Mouse (Mus musculus) heart, embryonic 15.5 days (tissue): ENCODE results near the gene Map2. TPM values are rescaled to one million over a fixed set of nuclear protein-coding genes. Genes with fewer than 3 reads are reported as not detected.
A peak's percentile ranks its signal among the peaks of the same experiment; 100 is the strongest.

ENCODE experiments used
- ATAC-seq: fragments of 200-750 bp; cut with Nextera tagmentation; replicated peaks from 2 replicates; pipeline ENCODE4 v1.8.0; 2017; ENCODE audit warnings: low read depth, moderate TSS enrichment; ENCODE audit not compliant: insufficient number of reproducible peaks, insufficient read depth, low FRiP score
- H3K27ac ChIP-seq: fragments of 300-500 bp; sonication (generic); 2 replicates; pipeline ENCODE4 v1.5.1; 2015; ENCODE audit warnings: mild to moderate bottlenecking, inconsistent platforms
- H3K27me3 ChIP-seq: fragments of 300-500 bp; sonication (generic); 2 replicates; pipeline ENCODE4 v1.6.1; 2015; ENCODE audit warnings: inconsistent platforms
- H3K36me3 ChIP-seq: fragments of 300-500 bp; sonication (generic); 2 replicates; pipeline ENCODE4 v1.6.1; 2015; ENCODE audit warnings: mild to moderate bottlenecking, inconsistent platforms
- H3K4me1 ChIP-seq: fragments of 300-500 bp; sonication (generic); replicated peaks from 2 replicates; pipeline ENCODE4 v1.6.1; 2015; ENCODE audit warnings: inconsistent platforms
- H3K4me2 ChIP-seq: fragments of 300-500 bp; sonication (generic); 2 replicates; pipeline ENCODE4 v1.6.1; 2015; ENCODE audit warnings: inconsistent platforms, mild to moderate bottlenecking, moderate library complexity
- H3K4me3 ChIP-seq: fragments of 300-500 bp; sonication (generic); 2 replicates; pipeline ENCODE4 v1.5.1; 2015; ENCODE audit warnings: mild to moderate bottlenecking, inconsistent platforms
- H3K9ac ChIP-seq: fragments of 300-500 bp; sonication (generic); 2 replicates; pipeline ENCODE4 v1.6.1; 2015; ENCODE audit warnings: mild to moderate bottlenecking, inconsistent platforms
- H3K9me3 ChIP-seq: fragments of 300-500 bp; sonication (generic); replicated peaks from 2 replicates; pipeline ENCODE4 v1.6.1; 2016; ENCODE audit warnings: inconsistent platforms
- WGBS: fragments of 180-500 bp; shearing (Covaris S2); methylation state at CpG from one replicate; pipeline ENCODE4 v1.1.7; 2015; ENCODE audit warnings: mixed read lengths; 5-methylcytosine and 5-hydroxymethylcytosine counted together
- polyA plus RNA-seq: library from polyadenylated mRNA; unstranded; fragments of >200 nt; fragmentation: Nextera tagmentation; extraction: Ambion mirVana; gene quantifications from 2 replicates; pipeline ENCODE4 v1.2.1, GENCODE M21; 2015

The Map2 gene
- polyA plus RNA-seq, 1 experiment from 2014 or later: 2.5 TPM

- WGBS: 78% methylated on average over 3 of the region's 3 CpGs
- H3K27me3 ChIP-seq: no peaks in the 10 kb centered on the region
- no peaks in the 10 kb centered on the region for H3K9me3 ChIP-seq
- no peak for ATAC-seq
- no peak overlapping the region for H3K4me2 ChIP-seq
- H3K4me1 ChIP-seq: no peaks in the 10 kb centered on the region
- H3K9ac ChIP-seq: no peak overlapping the region
- H3K4me3 ChIP-seq: no peak overlapping the region
- H3K36me3 ChIP-seq: no peaks in the 10 kb centered on the region
- no peak overlapping the region for H3K27ac ChIP-seq
Measured at GRCm38 (mm10) chr1:66263220-66263619, 88.1 kb downstream of the Map2 start.

GRCm38 (mm10) chr1:66266231-66266924, 91.3 kb downstream of the Map2 start:
- Histone ChIP-seq H3K4me1 (no peaks in the 10 kb centered on the region), H3K27me3 (no peaks in the 10 kb centered on the region), H3K9ac (no peak overlapping the region), H3K4me2 (no peak overlapping the region), H3K9me3 (no peaks in the 10 kb centered on the region), H3K36me3 (no peaks in the 10 kb centered on the region), H3K4me3 (no peak overlapping the region), H3K27ac (no peak overlapping the region)
- ATAC-seq: no peak
- WGBS: 63% methylated on average over 4 of the region's 4 CpGs

- Histone ChIP-seq H3K4me3 (no peak overlapping the region), H3K4me1 (no peaks in the 10 kb centered on the region), H3K4me2 (0 out of 2 replicates have a peak overlapping the region, but pooled peaks have one; percentile 12), H3K27ac (no peak overlapping the region), H3K9ac (no peak overlapping the region), H3K27me3 (no peaks in the 10 kb centered on the region), H3K36me3 (no peaks in the 10 kb centered on the region), H3K9me3 (no peaks in the 10 kb centered on the region)
- no peak for ATAC-seq
- 69% methylated on average over 5 of the region's 5 CpGs for WGBS
Measured at GRCm38 (mm10) chr1:66277663-66278062, 102.6 kb downstream of the Map2 start.

- no peaks in the 10 kb centered on the region for H3K27me3 ChIP-seq
Measured at GRCm38 (mm10) chr1:66279222-66280009, 104.3 kb downstream of the Map2 start.

GRCm38 (mm10) chr1:66280152-66280551, 105.1 kb downstream of the Map2 start:
- no peaks in the 10 kb centered on the region for H3K27me3 ChIP-seq
- no peak overlapping the region for H3K27ac ChIP-seq
- no peak overlapping the region for H3K4me3 ChIP-seq
- H3K36me3 ChIP-seq: no peaks in the 10 kb centered on the region
- no peaks in the 10 kb centered on the region for H3K4me1 ChIP-seq
- H3K9me3 ChIP-seq: no peaks in the 10 kb centered on the region
- 73% methylated on average over 4 of the region's 4 CpGs for WGBS
- no peak overlapping the region for H3K9ac ChIP-seq
- no peak overlapping the region for H3K4me2 ChIP-seq
- no peak for ATAC-seq

More at GRCm38 (mm10) chr1:66279222-66280009, 104.3 kb downstream of the Map2 start:
- 61% methylated on average over 4 of the region's 4 CpGs for WGBS
- no peaks in the 10 kb centered on the region for H3K4me1 ChIP-seq
- no peak overlapping the region for H3K9ac ChIP-seq
- H3K9me3 ChIP-seq: no peaks in the 10 kb centered on the region
- H3K36me3 ChIP-seq: no peaks in the 10 kb centered on the region
- H3K27ac ChIP-seq: no peak overlapping the region
- H3K4me2 ChIP-seq: no peak overlapping the region
- H3K4me3 ChIP-seq: no peak overlapping the region
- no peak for ATAC-seq

GRCm38 (mm10) chr1:66282447-66282846, 107.4 kb downstream of the Map2 start:
- H3K27me3 ChIP-seq: no peaks in the 10 kb centered on the region
- no peaks in the 10 kb centered on the region for H3K36me3 ChIP-seq
- no peak overlapping the region for H3K9ac ChIP-seq
- H3K9me3 ChIP-seq: no peaks in the 10 kb centered on the region
- no peak overlapping the region for H3K4me3 ChIP-seq
- no peak overlapping the region for H3K27ac ChIP-seq
- no peak overlapping the region for H3K4me2 ChIP-seq
- no peaks in the 10 kb centered on the region for H3K4me1 ChIP-seq
- no peak for ATAC-seq
- WGBS: 55% methylated on average over 3 of the region's 3 CpGs

GRCm38 (mm10) chr1:66288987-66289386, 113.9 kb downstream of the Map2 start:
- no peaks in the 10 kb centered on the region for H3K9me3 ChIP-seq
- WGBS: 67% methylated on average over 4 of the region's 4 CpGs
- H3K4me1 ChIP-seq: no peaks in the 10 kb centered on the region
- no peaks in the 10 kb centered on the region for H3K36me3 ChIP-seq
- ATAC-seq: no peak
- no peak overlapping the region for H3K4me2 ChIP-seq
- H3K27ac ChIP-seq: no peak overlapping the region
- H3K27me3 ChIP-seq: no peaks in the 10 kb centered on the region
- H3K4me3 ChIP-seq: no peak overlapping the region
- no peak overlapping the region for H3K9ac ChIP-seq

GRCm38 (mm10) chr1:66292121-66292881, 117.2 kb downstream of the Map2 start:
- no peaks in the 10 kb centered on the region for H3K9me3 ChIP-seq
- H3K36me3 ChIP-seq: no peaks in the 10 kb centered on the region
- H3K9ac ChIP-seq: no peak overlapping the region
- H3K4me1 ChIP-seq: no peaks in the 10 kb centered on the region
- H3K4me3 ChIP-seq: no peak overlapping the region
- no peak overlapping the region for H3K27ac ChIP-seq
- ATAC-seq: no peak
- WGBS: 66% methylated on average over 3 of the region's 3 CpGs
- no peaks in the 10 kb centered on the region for H3K27me3 ChIP-seq
- no peak overlapping the region for H3K4me2 ChIP-seq

- no peak overlapping the region for H3K27ac ChIP-seq
- H3K4me3 ChIP-seq: no peak overlapping the region
- H3K9me3 ChIP-seq: no peaks in the 10 kb centered on the region
- H3K9ac ChIP-seq: no peak overlapping the region
- no peak overlapping the region for H3K4me2 ChIP-seq
- no peaks in the 10 kb centered on the region for H3K27me3 ChIP-seq
- no peaks in the 10 kb centered on the region for H3K4me1 ChIP-seq
- 73% methylated on average over 6 of the region's 6 CpGs for WGBS
- no peaks in the 10 kb centered on the region for H3K36me3 ChIP-seq
- ATAC-seq: no peak
Measured at GRCm38 (mm10) chr1:66299376-66299775, 124.3 kb downstream of the Map2 start.

GRCm38 (mm10) chr1:66320378-66321135, 145.5 kb downstream of the Map2 start:
- H3K4me2 ChIP-seq: no peak overlapping the region
- no peak for ATAC-seq
- no peak overlapping the region for H3K4me3 ChIP-seq
- no peaks in the 10 kb centered on the region for H3K27me3 ChIP-seq
- no peaks in the 10 kb centered on the region for H3K9me3 ChIP-seq
- no peaks in the 10 kb centered on the region for H3K4me1 ChIP-seq
- no peak overlapping the region for H3K27ac ChIP-seq
- no peak overlapping the region for H3K9ac ChIP-seq
- WGBS: 65% methylated on average over 2 of the region's 2 CpGs
- H3K36me3 ChIP-seq: no peaks in the 10 kb centered on the region

- H3K9ac ChIP-seq: no peak overlapping the region
- H3K36me3 ChIP-seq: no peaks in the 10 kb centered on the region
- H3K27ac ChIP-seq: no peak overlapping the region
- no peaks in the 10 kb centered on the region for H3K9me3 ChIP-seq
- no peak overlapping the region for H3K4me2 ChIP-seq
- 61% methylated on average over 1 of the region's 1 CpGs for WGBS
- no peak overlapping the region for H3K4me3 ChIP-seq
- H3K27me3 ChIP-seq: no peaks in the 10 kb centered on the region
- no peaks in the 10 kb centered on the region for H3K4me1 ChIP-seq
- no peak for ATAC-seq
Measured at GRCm38 (mm10) chr1:66321136-66321502, 146.0 kb downstream of the Map2 start.
